Mouse (Mus musculus) CD4-positive, CD25-positive, alpha-beta regulatory T cell, adult 4 months (primary cell): ENCODE data around the gene Lcp2. TPM values are rescaled to one million over a fixed set of nuclear protein-coding genes. Genes with fewer than 3 reads are reported as not detected.
"Not testable (repeated sequence)": the region's sequence is repeated elsewhere in the genome, so short reads cannot be mapped to it uniquely, and the experiment has no call there.

Source experiments
- ATAC-seq: one replicate; pipeline ENCODE4 v1.8.0; 2017
- polyA plus RNA-seq, 2 experiments: library from polyadenylated mRNA; unstranded; fragments of 100-300 nt; shearing (Covaris generic); gene quantifications; one replicate each; pipeline ENCODE4 v1.2.1; 2017

Lcp2 gene
- polyA plus RNA-seq, 2 experiments from 2014 or later = 477 to 563 TPM

DNA sequence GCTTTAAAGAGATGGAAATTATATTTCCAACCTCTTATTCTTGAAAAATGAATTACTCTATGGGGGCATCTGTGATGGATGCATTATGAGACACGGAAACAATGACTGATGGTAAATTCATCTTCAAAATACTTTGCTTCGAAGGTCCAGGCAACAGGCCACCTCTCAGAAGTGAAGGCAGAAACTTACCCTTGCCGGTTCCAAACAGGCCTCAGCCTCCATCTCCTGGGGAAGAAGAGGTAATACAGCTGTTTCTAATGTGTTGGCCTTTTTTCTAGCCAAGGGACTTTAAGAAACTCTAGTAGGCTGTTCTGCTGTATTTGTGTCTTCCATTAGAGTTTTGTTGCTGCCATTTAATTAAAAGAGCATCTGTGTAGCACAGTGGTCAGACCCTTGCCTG is 40.3 kb downstream of the Lcp2 start:
- ATAC-seq = no peak

DNA sequence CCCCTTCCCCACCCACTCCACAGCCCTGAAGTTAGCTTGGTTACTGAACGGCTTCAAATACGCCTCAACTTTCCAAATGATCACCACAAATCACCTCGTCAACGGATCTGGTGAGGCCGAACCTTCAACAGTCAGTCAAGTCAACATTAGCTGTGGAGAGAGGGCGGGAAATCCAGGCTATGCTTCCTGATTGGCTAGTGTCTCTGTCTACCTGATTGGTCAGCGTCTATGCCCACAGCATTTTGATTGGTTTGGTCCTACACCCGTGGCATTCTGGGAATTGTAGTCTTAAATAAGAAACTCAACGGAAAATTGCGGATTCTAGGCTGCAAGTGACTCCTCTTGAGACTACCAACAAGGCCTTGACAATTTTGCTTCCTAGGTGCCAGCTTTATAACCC is 51.7 kb downstream of the Lcp2 start, which contains the start of gene 4930469K13Rik:
Gene 4930469K13Rik (minus strand): TSS at position 133 of the 400 bp plus-strand sequence.
- ATAC-seq = peak; percentile 46

DNA sequence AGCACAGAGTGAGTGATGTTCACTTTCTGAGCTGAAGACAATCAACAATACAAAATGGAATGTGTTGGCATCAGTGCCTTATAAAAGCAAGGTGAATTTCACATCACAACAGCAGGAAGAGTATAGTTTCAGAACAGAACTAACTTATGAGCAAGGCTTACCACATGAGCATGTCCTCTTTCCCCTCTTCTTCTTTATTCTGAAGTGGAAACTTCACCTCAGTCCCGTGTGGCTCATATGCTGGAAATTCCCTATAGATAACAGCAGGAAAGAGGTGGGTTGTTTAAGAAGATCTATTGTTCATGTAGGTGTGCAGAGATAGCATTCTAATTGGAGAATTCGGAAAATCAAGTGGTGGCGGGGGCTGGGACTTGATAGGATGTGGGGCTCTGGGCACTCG is 55.1 kb downstream of the Lcp2 start:
- peak; percentile 71 for ATAC-seq

DNA sequence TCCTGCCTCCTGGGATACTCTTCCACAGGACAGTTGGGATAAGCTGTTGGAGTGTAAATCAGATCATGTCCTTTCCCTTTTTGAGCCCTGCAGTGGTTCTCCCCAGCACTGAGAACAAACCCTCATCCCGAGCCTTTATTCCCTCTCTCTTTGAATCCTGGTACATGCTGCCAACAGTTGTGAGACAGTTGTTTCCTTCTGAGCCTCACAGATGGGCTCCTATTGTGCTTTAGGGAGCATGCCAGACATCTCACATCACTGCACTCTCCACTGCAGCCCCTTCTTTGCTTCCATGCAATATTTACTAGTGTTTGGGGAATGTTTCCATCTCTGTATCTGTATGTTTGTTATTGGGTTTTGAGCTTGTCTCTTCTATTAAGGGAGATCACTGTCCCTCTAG is 58.2 kb downstream of the Lcp2 start:
- no peak for ATAC-seq

DNA sequence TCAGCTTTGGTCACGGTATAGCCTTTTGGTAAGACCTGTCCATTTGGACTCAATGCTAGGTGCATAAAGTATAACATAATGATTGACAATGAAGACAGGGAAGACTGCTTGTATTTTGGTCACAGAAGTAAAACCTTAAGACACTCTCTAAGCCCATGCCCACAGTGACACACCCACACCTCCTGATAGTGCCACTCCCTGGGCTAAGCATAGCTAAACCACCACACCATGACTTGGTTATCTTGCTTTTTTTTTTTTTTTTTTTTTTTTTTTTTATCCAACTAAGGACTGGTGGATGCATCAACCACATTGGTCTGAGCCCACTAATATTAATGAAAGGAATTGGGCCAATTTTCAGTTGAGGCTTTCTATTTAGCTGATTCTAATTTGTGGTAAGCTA is 62.5 kb downstream of the Lcp2 start:
- ATAC-seq = no peak

DNA sequence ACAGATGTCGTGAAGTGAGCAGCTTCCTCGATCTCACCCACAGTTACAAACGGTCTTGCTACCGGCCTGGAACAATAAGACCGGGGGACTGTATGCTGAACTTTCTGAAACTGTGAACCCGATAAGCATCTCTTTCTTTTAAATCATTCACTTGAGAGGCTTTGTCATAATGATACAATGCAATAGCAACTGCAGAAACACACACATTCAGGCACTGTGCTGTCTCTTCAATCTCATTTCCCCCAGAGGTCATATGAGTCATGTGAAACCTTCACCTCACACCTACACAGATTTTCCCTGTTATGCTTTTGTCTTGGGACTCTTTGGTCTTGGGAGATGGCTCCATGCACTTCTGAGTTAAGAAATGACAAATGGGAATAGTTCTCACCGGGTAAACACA is 65.2 kb downstream of the Lcp2 start:
- peak; percentile 77 for ATAC-seq

DNA sequence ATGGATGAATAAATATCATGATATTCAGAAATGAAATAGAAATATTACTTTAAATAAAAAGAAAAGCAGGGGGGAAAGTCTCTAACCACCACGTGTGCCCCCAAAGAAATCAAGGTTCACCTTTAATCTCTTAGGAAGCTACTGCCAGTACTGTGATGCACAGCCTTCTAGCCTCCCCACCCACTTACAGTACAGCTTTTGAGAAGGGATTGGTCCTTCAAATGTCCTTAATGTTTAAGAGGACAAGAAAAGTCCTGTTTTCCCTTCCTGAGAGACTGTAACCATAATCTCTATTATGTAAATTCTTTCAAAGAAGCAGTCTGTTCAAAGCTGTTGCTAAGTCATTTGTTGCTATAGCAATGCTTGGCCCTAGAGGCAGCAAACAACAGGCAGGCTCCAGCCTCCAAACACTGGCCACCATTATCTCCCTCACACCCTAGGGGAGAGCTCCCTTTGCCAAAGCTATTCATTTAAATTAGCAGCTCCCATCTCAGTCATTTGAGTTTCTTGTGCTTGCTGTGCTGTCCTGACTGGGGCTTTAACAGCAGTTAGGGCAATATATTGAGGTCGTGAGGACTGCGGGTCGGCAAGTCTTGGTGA is 66.2 kb downstream of the Lcp2 start:
- ATAC-seq = no peak

DNA sequence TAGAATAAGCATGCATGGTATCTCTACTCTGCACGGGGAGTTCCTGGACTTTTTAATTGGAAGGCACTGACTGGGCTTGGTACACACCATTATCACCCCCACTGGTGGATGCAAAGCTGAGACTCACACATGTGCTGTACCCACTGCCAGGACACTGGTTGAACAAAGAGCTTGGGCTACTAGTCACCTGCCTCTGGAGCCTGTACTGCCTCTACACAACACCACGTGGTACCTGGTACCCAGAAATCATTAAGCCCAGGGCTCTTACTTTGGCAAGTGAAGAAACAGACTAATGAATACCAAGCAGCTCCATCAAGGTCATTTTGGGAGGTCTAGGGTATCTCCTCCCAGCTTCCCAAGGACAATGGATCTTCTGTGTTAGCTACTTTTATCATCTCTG is 67.0 kb downstream of the Lcp2 start:
- no peak for ATAC-seq

DNA sequence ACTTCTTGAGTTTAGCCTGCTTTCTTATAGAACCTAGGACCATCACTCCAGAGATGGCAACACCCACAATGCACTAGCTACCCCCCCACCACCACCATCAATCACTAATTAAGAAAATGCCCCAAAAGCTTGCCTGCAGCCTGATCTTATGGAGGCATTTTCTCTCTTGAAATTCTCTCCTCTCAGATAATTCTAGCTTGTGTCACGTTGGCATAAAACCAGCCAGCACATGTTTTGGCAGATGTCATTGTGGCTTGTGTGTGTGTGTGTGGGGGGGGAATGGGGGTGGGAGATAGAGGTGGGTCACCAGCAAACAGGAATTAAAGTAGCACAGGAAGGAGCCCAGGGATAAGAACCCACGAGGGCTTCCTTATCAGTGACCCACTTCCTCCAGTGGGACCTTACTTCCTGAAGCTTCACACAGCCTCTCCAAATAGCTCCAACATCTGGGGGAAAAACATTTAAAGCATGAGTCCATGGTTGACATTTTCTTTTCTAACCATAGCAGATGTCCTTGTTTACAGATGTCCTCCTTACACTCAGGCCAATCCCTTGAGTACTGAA is 69.9 kb downstream of the Lcp2 start:
- no peak for ATAC-seq

DNA sequence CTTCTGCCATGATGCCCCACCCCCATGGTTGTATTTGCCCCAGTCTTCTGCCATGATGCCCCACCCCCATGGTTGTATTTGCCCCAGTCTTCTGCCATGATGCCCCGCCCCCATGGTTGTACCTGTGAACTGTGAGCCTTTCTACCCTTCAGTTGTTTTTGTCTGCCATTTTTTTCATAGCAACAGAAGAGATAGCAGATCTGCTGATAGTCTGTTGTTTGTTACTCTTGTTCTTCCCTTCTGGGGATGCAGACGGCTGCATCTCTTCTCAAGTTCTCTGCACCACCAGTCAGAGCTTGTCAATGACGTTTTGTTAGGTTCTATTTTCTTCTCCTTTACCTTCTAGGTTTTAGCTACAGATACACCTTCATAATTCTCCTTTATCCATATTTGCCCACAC is 70.9 kb downstream of the Lcp2 start:
- no peak for ATAC-seq

DNA sequence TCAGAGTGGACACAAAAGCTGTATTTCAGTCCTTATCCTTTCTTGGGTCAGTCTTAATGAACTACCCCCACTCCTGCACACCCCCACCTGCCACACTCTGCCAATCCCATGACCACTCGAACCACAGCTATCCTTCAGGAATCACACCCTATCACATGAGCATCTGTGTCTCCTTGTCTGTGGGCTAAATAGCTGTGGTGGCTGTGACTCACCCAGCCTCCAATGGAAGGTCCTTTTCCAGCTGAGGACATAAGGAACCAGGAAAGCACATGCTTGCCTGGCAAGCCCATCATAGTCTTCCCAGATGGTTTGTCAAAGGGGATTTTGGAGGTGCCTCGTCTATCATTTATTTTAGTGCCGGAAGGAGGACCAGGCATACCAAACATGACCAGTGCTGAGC is 71.6 kb downstream of the Lcp2 start:
- ATAC-seq = no peak

DNA sequence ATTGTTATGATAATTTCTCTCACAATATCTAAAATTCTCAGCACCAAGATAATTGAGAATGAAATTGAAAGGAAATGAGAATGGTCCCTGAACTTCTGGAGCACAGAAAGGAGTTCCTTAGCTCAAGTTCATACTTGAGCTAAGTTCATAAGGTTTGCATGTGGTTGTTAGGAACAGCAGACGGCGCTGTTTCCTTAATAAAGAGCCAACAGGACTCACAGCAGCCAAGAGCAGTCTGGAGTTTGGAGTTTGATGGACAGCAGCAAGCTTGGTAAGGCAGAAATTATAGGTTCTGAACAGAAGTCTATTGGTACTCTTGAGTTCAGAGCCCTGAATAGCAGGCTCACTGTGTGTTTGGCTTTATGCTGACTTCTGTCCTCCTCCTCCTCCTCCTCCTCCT is 76.4 kb downstream of the Lcp2 start:
- ATAC-seq = peak; percentile 29

DNA sequence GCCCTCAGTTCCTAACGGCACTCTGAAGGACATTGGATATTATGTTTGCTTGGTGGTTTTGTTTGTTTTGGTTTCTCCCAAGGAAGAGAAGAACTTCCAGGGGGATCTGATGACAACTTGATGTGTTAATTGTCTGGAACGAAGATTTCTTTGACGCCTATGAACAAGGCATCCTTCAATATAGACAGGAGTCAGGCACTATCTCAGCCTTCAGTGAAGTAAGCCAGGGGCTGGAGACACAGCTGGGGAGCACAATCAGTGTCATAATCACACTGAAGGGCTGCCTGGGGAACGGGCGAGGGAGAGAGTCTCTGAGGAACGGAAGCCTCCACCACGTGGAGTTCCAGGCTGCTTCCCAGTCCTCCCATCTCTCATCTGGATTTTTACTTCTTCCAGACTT is 78.1 kb downstream of the Lcp2 start:
- no peak for ATAC-seq

DNA sequence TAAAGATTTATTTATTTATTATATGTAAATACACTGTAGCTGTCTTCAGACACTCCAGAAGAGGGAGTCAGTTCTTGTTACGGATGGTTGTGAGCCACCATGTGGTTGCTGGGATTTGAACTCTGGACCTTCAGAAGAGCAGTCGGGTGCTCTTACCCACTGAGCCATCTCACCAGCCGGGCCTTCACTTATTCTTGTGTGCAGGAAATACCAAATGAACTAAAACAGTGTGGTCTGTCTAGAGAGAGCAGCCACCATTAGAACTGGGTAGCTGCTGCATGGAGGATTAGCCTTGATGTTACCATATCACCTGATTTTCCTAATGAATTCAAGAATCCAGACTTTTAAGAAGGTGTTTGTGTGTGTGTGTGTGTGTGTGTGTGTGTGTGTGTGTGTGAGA is 79.0 kb downstream of the Lcp2 start:
- not testable (repeated sequence) for ATAC-seq

DNA sequence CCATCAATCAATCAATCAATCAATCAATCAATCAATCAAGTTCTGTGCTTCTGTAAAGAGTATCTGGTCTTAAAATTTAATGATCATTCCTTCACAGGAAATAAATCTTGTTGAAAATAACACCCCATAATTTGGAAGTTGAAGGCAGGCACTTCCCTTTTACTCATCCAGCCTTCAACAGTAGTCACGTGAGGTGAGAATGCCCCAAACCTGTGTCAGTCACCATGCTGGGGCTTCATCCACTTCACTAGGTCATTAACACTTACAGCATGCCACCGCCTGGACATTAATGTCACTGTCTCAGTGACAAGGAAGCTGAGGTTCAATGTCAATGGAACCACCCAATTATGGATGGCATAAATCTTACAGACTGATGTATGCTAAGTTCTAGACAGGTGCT is 81.7 kb downstream of the Lcp2 start:
- ATAC-seq = no peak

DNA sequence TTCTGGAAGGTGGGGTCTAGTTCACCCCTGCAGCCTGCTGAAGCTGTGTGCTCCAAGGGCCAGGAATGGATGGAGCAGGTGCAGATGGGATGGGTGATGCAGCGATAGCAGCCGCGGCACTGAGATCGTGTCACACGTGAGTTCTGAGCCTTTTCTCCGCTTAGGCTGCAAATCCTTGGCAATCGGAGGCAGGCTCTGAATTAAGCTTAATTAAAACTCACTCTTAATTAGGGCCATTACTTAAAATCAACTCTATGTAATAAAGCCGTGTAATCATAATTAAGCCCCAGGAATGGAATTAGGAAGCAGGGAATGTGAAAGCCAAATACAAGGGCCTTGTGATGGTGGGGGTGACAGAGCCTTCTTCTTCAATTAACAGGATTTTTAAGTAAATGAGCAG is 92.6 kb downstream of the Lcp2 start:
- no peak for ATAC-seq

Other genes starting within 250 kb of the Lcp2 start
- 1 to 10 TPM in 1 of 2 experiments, under 1 TPM in 1; 0.79 to 1.0 TPM for gene Kcnmb1, start 83.9 kb upstream of the Lcp2 start, polyA plus RNA-seq
- not detected for gene Kcnip1, start 53.8 kb upstream of the Lcp2 start, polyA plus RNA-seq
- gene 4930469K13Rik, start 51.6 kb downstream of the Lcp2 start, polyA plus RNA-seq = 10 to 100 TPM; 10.7 to 11.1 TPM
- gene Foxi1, start 161.2 kb downstream of the Lcp2 start, polyA plus RNA-seq = not detected